Mouse (Mus musculus) lung, embryonic 16.5 days (tissue): ENCODE measurements around the gene Atxn2l. TPM values are rescaled to one million over a fixed set of nuclear protein-coding genes. Genes with fewer than 3 reads are reported as not detected.
"Not testable (repeated sequence)": the region's sequence is repeated elsewhere in the genome, so short reads cannot be mapped to it uniquely, and the experiment has no call there.

Source experiments
- ATAC-seq: fragments of 200-750 bp; cut with Nextera tagmentation; 2 replicates; pipeline ENCODE4 v1.8.0; 2017; ENCODE audit warnings: low read depth, mild to moderate bottlenecking, moderate library complexity
- H3K27ac ChIP-seq: fragments of 300-500 bp; sonication (generic); 2 replicates; pipeline ENCODE4 v1.5.1; 2014; ENCODE audit warnings: mild to moderate bottlenecking, control low read depth, low read length
- H3K27me3 ChIP-seq: fragments of 300-500 bp; sonication (generic); 2 replicates; pipeline ENCODE4 v1.6.1; 2014; ENCODE audit warnings: low read depth, low read length, mixed read lengths; ENCODE audit not compliant: control insufficient read depth, insufficient read depth
- H3K36me3 ChIP-seq: fragments of 300-500 bp; sonication (generic); 2 replicates; pipeline ENCODE4 v1.6.1; 2014; ENCODE audit warnings: low read length; ENCODE audit not compliant: control insufficient read depth, insufficient read depth
- H3K4me1 ChIP-seq: fragments of 300-500 bp; sonication (generic); replicated peaks from 2 replicates; pipeline ENCODE4 v1.6.1; 2014; ENCODE audit warnings: low read length, mixed read lengths; ENCODE audit not compliant: control insufficient read depth, insufficient read depth
- H3K4me2 ChIP-seq: fragments of 300-500 bp; sonication (generic); 2 replicates; pipeline ENCODE4 v1.6.1; 2014; ENCODE audit warnings: low read depth, low read length, control low read depth
- H3K4me3 ChIP-seq: fragments of 300-500 bp; sonication (generic); 2 replicates; pipeline ENCODE4 v1.5.1; 2014; ENCODE audit warnings: mild to moderate bottlenecking, low read length, control low read depth
- H3K9ac ChIP-seq: fragments of 300-500 bp; sonication (generic); 2 replicates; pipeline ENCODE4 v1.6.1; 2014; ENCODE audit warnings: low read length, control low read depth
- H3K9me3 ChIP-seq: fragments of 300-500 bp; sonication (generic); 2 replicates; pipeline ENCODE4 v1.6.1; 2016; ENCODE audit warnings: low read length; ENCODE audit not compliant: control insufficient read depth
- WGBS: fragments of 180-500 bp; shearing (Covaris S2); extraction: QIAGEN DNeasy Blood & Tissue Kit; methylation state at CpG from one replicate; pipeline ENCODE4 v1.1.7; 2014; 5-methylcytosine and 5-hydroxymethylcytosine counted together
- polyA plus RNA-seq: library from polyadenylated mRNA; unstranded; fragments of >200 nt; fragmentation: Nextera tagmentation; extraction: Ambion mirVana; gene quantifications from 2 replicates; pipeline ENCODE4 v1.2.1, GENCODE M21; 2015

Atxn2l gene
- polyA plus RNA-seq, 1 experiment from 2014 or later = 38.5 TPM

DNA sequence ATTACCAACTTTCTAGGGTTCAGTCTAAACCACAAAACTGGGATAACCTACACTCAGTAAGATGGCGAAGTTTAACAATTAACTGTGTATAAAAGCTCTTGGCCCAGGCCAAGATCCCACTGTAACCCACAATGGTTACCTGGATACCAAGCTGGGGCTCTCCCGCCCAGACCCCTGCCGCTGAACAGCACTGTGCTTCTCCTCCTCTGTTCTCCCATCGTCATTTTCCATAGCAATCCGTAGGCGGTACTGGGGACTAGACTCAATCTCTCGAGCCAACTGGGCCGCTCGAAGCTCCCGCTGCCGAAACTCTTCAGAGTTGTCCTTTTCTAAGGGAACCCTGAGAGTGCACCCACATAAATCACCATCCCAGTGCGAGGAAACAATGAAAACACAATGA lies 5.3 kb downstream of the Atxn2l start:
- no peak overlapping the region for H3K4me2 ChIP-seq
- H3K27ac ChIP-seq = no peak overlapping the region
- H3K9ac ChIP-seq = no peak overlapping the region
- 91% methylated on average over 12 of the region's 12 CpGs for WGBS
- peaks cover 77% of the 10 kb centered on the region for H3K36me3 ChIP-seq
- H3K4me1 ChIP-seq = peaks cover 7% of the 10 kb centered on the region
- H3K9me3 ChIP-seq = no peaks in the 10 kb centered on the region
- no peak overlapping the region for H3K4me3 ChIP-seq
- H3K27me3 ChIP-seq = no peaks in the 10 kb centered on the region
- ATAC-seq = no peak

DNA sequence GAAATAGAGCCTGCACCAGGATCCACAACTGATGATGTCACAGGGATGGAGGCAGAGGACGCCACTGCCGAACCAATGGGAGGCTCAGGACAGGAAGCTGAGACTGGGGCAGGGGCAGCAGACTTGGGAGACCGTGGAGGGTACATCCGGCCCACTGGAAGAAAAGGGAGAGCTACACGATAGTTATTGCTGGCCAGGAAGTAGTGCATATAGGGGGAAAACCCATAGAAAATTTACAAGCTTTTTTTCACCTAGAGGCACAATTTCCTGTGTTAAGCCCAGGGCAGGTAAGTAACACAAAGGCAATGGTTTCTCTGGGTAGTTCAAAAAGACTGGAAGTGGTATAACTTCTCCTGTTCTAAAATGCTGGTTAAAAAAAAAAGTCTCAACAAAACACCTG lies 6.8 kb downstream of the Atxn2l start:
- Histone ChIP-seq H3K4me1 (peaks cover 7% of the 10 kb centered on the region), H3K27me3 (no peaks in the 10 kb centered on the region), H3K9me3 (no peaks in the 10 kb centered on the region), H3K36me3 (peaks cover 89% of the 10 kb centered on the region), H3K4me3 (no peak overlapping the region), H3K4me2 (no peak overlapping the region), H3K27ac (no peak overlapping the region), H3K9ac (no peak overlapping the region)
- no peak for ATAC-seq
- 86% methylated on average over 5 of the region's 5 CpGs for WGBS

DNA sequence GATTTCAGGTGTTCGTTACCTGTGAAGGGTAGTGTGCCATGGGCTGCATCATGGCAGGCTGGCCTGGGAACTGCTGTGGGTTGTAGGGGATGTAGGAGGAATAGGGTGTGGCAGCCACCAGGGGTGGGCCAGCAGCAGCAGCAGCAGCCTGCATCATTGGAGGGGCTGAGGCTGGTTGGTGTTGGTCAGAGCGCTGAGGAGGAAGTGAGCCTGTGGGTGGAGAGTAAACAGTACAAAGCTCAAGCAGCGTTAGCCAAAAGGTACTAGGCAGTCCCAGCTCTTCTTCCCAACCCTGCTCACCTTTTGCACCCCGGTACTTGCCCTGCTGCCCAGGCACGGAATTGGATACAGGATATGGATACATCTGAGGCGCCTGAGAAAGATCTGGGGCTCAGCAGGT lies 9.1 kb downstream of the Atxn2l start:
- Histone ChIP-seq H3K9ac (no peak overlapping the region), H3K4me3 (no peak overlapping the region), H3K36me3 (peaks cover 74% of the 10 kb centered on the region), H3K27me3 (no peaks in the 10 kb centered on the region), H3K27ac (no peak overlapping the region), H3K4me2 (no peak overlapping the region), H3K9me3 (no peaks in the 10 kb centered on the region), H3K4me1 (no peaks in the 10 kb centered on the region)
- WGBS = 80% methylated on average over 6 of the region's 6 CpGs
- ATAC-seq = no peak

DNA sequence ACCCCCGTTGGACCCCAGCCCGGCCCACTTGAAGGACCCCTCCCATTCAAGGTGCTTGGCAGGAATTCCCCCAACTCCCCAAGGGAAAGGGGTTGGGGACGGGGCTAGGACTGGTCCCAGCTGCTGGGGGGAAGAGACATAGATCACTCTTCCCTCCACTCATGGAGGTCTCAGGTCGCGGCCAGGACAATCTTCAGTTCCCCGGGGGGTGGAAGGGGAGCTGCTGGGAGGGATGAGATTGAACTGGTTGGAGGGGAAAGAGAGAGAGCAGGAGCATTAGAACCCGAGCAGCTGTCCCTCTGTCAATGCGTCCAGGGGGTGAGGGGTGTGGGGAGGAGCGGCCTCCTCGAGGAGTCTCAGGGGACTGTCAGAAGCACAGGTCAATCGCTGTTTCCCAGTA lies 11.3 kb downstream of the Atxn2l start:
- no peak overlapping the region for H3K27ac ChIP-seq
- 47% methylated on average over 11 of the region's 11 CpGs for WGBS

DNA sequence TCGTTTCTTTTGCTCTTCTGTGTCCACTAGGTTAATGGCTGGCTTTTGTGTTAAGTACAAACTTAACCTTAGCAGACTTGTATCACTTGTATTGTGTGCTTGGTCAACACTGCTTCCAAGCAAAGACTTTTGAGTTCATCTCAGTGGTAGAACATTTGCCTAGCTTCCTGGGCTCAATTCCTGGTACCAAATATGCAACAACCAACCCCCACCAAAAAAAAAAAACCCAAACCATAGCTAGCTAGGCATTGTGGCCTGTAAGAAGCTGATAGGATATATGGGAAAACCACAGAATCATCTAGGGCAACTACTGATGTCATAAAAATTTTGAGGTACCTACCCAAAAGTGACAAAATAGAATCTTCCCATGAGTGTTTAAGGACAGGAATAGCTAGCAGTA lies 12.2 kb downstream of the Atxn2l start:
- no peaks in the 10 kb centered on the region for H3K27me3 ChIP-seq
- H3K9me3 ChIP-seq = no peaks in the 10 kb centered on the region
- peaks cover 46% of the 10 kb centered on the region for H3K36me3 ChIP-seq
- 65% methylated on average over 1 of the region's 1 CpGs for WGBS
- no peak overlapping the region for H3K9ac ChIP-seq
- H3K4me2 ChIP-seq = no peak overlapping the region
- H3K4me3 ChIP-seq = no peak overlapping the region
- H3K27ac ChIP-seq = no peak overlapping the region
- no peak for ATAC-seq
- H3K4me1 ChIP-seq = peaks cover 7% of the 10 kb centered on the region

More for the DNA sequence above, 11.3 kb downstream of the Atxn2l start:
- Histone ChIP-seq H3K9ac (no peak overlapping the region), H3K9me3 (no peaks in the 10 kb centered on the region), H3K4me3 (no peak overlapping the region), H3K4me1 (peaks cover 7% of the 10 kb centered on the region), H3K36me3 (peaks cover 55% of the 10 kb centered on the region), H3K27me3 (no peaks in the 10 kb centered on the region), H3K4me2 (no peak overlapping the region)
- ATAC-seq = no peak

DNA sequence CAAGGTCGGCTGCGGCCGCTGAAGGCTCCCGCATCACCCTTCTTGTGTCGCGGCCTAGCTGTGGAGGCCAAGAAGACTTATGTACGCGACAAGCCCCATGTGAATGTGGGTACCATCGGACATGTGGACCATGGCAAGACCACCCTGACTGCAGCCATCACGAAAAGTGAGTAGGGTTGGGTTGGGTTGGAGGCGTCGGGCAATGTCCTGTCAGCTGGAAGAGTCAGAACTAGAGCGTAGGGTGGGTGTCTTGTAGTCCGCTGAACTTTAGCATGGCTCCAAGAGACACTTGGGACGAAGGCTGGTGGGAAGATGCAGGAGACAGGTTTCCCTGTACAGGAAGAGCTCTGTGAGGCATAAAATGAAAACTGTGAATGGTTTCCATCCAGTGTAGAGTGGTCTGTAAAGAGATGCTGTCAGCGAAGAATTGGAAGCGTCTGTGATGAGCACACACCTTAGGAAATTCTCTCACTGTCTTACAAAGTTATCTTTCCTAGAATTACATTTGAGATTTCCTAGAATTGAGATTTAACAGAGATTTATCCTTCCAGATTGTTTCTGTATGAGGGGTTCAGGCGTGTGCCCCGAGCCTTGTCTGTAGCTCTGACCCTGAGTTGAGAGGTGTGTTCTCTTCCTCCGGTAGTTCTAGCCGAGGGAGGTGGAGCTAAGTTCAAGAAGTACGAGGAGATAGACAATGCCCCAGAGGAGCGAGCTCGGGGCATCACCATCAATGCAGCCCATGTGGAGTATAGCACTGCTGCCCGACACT lies 15.4 kb downstream of the Atxn2l start:
- not testable (repeated sequence) for H3K9me3 ChIP-seq, H3K4me1 ChIP-seq, H3K27me3 ChIP-seq, ATAC-seq
- H3K4me2 ChIP-seq = peak overlapping the region; percentile 93
- 10% methylated on average over 21 of the region's 25 CpGs for WGBS
- peak overlapping the region; percentile 20; the same call in 1 of the 2 replicates for H3K27ac ChIP-seq
- peaks cover 16% of the 10 kb centered on the region for H3K36me3 ChIP-seq
- peak overlapping the region; percentile 77 for H3K9ac ChIP-seq
- peak overlapping the region; percentile 75 for H3K4me3 ChIP-seq

DNA sequence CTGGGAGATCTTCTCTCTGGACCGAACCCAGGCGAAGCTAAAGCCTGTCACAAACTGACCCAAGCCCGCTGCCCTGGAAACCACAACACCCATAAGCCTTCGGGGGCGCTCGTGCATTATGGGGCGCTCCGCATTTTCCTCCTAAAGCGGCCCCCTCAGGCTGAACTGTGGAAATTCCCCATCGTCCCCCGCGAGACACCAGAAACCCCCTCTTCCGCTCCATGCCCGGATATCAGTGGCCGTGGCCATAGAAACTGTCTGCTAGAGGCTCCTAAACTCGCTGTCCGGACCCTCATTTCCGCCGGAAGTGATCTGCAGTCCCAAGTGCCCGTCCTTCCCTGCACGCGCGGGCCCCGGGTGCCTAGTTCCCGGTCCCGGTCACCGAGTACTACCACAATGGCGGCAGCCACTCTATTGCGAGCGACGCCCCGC lies 16.2 kb downstream of the Atxn2l start, which contains the start of gene Tufm:
Tufm (plus strand) TSS at position 310 of the 432 bp plus-strand sequence.
- Histone ChIP-seq H3K4me2 (peak within 1 kb of the TSS; percentile 93), H3K36me3 (peaks cover 9% of the 10 kb centered on the region), H3K4me3 (peak within 1 kb of the TSS; percentile 75), H3K27me3 (no peaks in the 10 kb centered on the region), H3K9ac (peak within 1 kb of the TSS; percentile 77), H3K4me1 (peaks cover 9% of the 10 kb centered on the region), H3K27ac (peak within 1 kb of the TSS; percentile 57), H3K9me3 (no peaks in the 10 kb centered on the region)
- ATAC-seq = peak; percentile 95
- WGBS = 0% methylated on average over 32 of the region's 32 CpGs

DNA sequence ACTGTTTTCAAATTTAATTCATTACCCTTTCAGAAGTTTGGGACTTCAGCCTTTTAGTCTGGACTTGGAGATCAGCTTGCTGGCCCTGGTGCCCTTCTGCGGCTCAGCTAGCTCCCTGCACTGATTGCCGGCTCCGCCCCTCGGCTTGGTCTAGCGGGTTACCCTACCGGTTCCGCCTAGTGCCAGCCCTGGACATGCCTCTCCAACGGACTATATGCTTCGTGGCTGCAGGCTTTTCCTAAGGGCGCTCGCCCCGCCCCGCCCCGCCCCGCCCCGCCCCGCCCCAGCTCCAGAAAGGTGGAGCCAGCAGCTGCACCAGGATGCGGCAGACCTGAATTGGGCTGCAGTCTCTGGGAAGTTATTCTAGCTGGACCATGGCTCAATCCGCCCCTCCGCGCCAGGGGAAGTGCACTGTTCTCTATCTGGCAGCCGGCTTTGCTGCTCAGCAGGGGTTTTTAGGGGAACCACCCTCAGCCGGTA lies 20.8 kb downstream of the Atxn2l start:
- peak overlapping the region; percentile 65 for H3K9ac ChIP-seq

DNA sequence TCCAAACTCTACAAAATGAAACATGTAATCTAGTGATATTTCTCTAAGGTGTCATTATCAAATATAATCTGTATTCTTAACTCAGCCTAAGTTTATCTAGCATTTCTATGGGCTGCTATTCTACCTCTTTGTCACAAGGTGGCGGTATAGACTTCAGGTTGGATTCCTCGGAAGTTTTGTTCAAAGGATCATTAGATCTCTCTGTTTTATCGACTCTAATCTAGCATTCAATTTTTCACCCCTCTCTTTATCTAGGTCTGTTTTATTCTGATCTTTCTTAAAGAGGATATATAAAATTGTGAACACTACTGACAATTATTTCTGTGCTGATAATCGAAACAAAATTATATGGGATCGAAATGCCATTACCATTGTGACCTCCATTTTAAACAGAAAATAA lies 21.5 kb downstream of the Atxn2l start:
- 0 out of 2 replicates have a peak, but pooled peaks cover 2% of the 10 kb centered on the region for H3K4me1 ChIP-seq

More for the DNA sequence above, 20.8 kb downstream of the Atxn2l start:
- peak; percentile 92 for ATAC-seq
- Histone ChIP-seq H3K9me3 (peaks cover 2% of the 10 kb centered on the region; the same call in 1 of the 2 replicates), H3K27ac (peak overlapping the region; percentile 68), H3K36me3 (no peaks in the 10 kb centered on the region), H3K27me3 (no peaks in the 10 kb centered on the region), H3K4me2 (peak overlapping the region; percentile 65), H3K4me1 (0 out of 2 replicates have a peak, but pooled peaks cover 2% of the 10 kb centered on the region), H3K4me3 (peak overlapping the region; percentile 42)
- WGBS = under 1% methylated on average over 23 of the region's 23 CpGs

More for the DNA sequence above, 21.5 kb downstream of the Atxn2l start:
- Histone ChIP-seq H3K4me3 (no peak overlapping the region), H3K27ac (no peak overlapping the region), H3K36me3 (no peaks in the 10 kb centered on the region), H3K9ac (no peak overlapping the region), H3K4me2 (no peak overlapping the region), H3K9me3 (peaks cover 2% of the 10 kb centered on the region; the same call in 1 of the 2 replicates), H3K27me3 (no peaks in the 10 kb centered on the region)
- 23% methylated on average over 5 of the region's 5 CpGs for WGBS
- ATAC-seq = no peak
